Mouse (Mus musculus) cerebellum, adult 11 months (tissue): ENCODE measurements around the gene Lrrn3.

Experiments
- DNase-seq: peaks from one replicate; pipeline ENCODE4 v3.0.0; 2022

Gene Lrrn3

GRCm38 (mm10) chr12:41486331-41486730, at the start of gene Lrrn3:
TSS of gene Lrrn3 (minus strand) at chr12:41486431.
- no peak for DNase-seq

- DNase-seq = no peak
These were observed 42.2 kb upstream of the Lrrn3 start for GRCm38 (mm10) chr12:41528410-41528809.

GRCm38 (mm10) chr12:41526688-41527087, 40.5 kb upstream of the Lrrn3 start:
- no peak for DNase-seq

- no peak for DNase-seq
These were observed 35.4 kb upstream of the Lrrn3 start for GRCm38 (mm10) chr12:41521671-41522070.

- DNase-seq = no peak
These were observed 34.1 kb upstream of the Lrrn3 start for GRCm38 (mm10) chr12:41520326-41520725.

- no peak for DNase-seq
These were observed 32.7 kb upstream of the Lrrn3 start for GRCm38 (mm10) chr12:41518897-41519296.

GRCm38 (mm10) chr12:41510588-41510987, 24.4 kb upstream of the Lrrn3 start:
- DNase-seq = no peak

- no peak for DNase-seq
These were observed 22.4 kb upstream of the Lrrn3 start for GRCm38 (mm10) chr12:41508610-41509009.

GRCm38 (mm10) chr12:41500049-41500820, 14.0 kb upstream of the Lrrn3 start:
- no peak for DNase-seq

GRCm38 (mm10) chr12:41494620-41495019, 8.4 kb upstream of the Lrrn3 start:
- DNase-seq = no peak

- DNase-seq = no peak
These were observed 774 bp upstream of the Lrrn3 start for GRCm38 (mm10) chr12:41487005-41487404.

GRCm38 (mm10) chr12:41485512-41486215, 567 bp downstream of the Lrrn3 start:
- peak; percentile 60 for DNase-seq

GRCm38 (mm10) chr12:41484689-41485511, 1.3 kb downstream of the Lrrn3 start:
- no peak for DNase-seq

GRCm38 (mm10) chr12:41483593-41484451, 2.4 kb downstream of the Lrrn3 start:
- no peak for DNase-seq

GRCm38 (mm10) chr12:41483091-41483592, 3.1 kb downstream of the Lrrn3 start:
- DNase-seq = no peak

- DNase-seq = no peak
These were observed 4.7 kb downstream of the Lrrn3 start for GRCm38 (mm10) chr12:41481486-41481885.

- DNase-seq = no peak
These were observed 17.0 kb downstream of the Lrrn3 start for GRCm38 (mm10) chr12:41469096-41469801.

- no peak for DNase-seq
These were observed 17.7 kb downstream of the Lrrn3 start for GRCm38 (mm10) chr12:41468374-41468991.

- DNase-seq = no peak
These were observed 47.8 kb downstream of the Lrrn3 start for GRCm38 (mm10) chr12:41438446-41438845.

- no peak for DNase-seq
These were observed 49.8 kb downstream of the Lrrn3 start for GRCm38 (mm10) chr12:41436206-41436985.
